Mouse (Mus musculus): Measurements from ENCODE around the gene Pxt1. TPM values are rescaled to one million over a fixed set of nuclear protein-coding genes. Genes with fewer than 3 reads are reported as not detected.

The Pxt1 gene
- total and polyA plus RNA-seq, 2 experiments from 2014 or later, result not detected

- TF ChIP-seq CTCF (IDR thresholded peaks at IDR 0.05; ENCODE audit: low read depth), result no peak
- 0 out of 2 replicates have a peak, but pooled peaks cover 2% of the 10 kb centered on the region for H3K4me1 ChIP-seq (ENCODE audit: insufficient read depth)
- H3K27me3 ChIP-seq (ENCODE audit: insufficient read depth, low read length), result no peaks in the 10 kb centered on the region
- no peak overlapping the region for H3K4me3 ChIP-seq (ENCODE audit: low read depth, low read length)
- H3K36me3 ChIP-seq (ENCODE audit: insufficient read depth), result no peaks in the 10 kb centered on the region
- ATAC-seq (no peak), DNase-seq (no peak)
- 83% methylated on average over 6 of the region's 6 CpGs for WGBS
- no peak overlapping the region for H3K9ac ChIP-seq
- no peaks in the 10 kb centered on the region for H3K9me3 ChIP-seq (ENCODE audit: low read length)
- H3K27ac ChIP-seq (ENCODE audit: low read depth, low read length), result no peak overlapping the region
- H3K4me2 ChIP-seq (ENCODE audit: low read depth), result no peak overlapping the region
Observed at GRCm38 (mm10) chr17:28913940-28914339, 29.7 kb downstream of the Pxt1 start.

GRCm38 (mm10) chr17:28913200-28913599, 30.4 kb downstream of the Pxt1 start:
- TF ChIP-seq CTCF (IDR thresholded peaks at IDR 0.05; ENCODE audit: low read depth), result no peak
- H3K4me1 ChIP-seq (ENCODE audit: insufficient read depth), result 0 out of 2 replicates have a peak, but pooled peaks cover 7% of the 10 kb centered on the region
- no peak for DNase-seq
- ATAC-seq, result no peak
- no peaks in the 10 kb centered on the region for H3K27me3 ChIP-seq (ENCODE audit: insufficient read depth, low read length)
- no peak overlapping the region for H3K27ac ChIP-seq (ENCODE audit: low read depth, low read length)
- no peaks in the 10 kb centered on the region for H3K9me3 ChIP-seq (ENCODE audit: low read length)
- H3K4me3 ChIP-seq (ENCODE audit: low read depth, low read length), result no peak overlapping the region
- H3K36me3 ChIP-seq (ENCODE audit: insufficient read depth), result no peaks in the 10 kb centered on the region
- no peak overlapping the region for H3K4me2 ChIP-seq (ENCODE audit: low read depth)
- H3K9ac ChIP-seq, result no peak overlapping the region
- WGBS, result 66% methylated on average over 5 of the region's 5 CpGs

GRCm38 (mm10) chr17:28910139-28910538, 33.5 kb downstream of the Pxt1 start:
- no peak for DNase-seq
- Histone ChIP-seq H3K4me1 (ENCODE audit: insufficient read depth) (peaks cover 14% of the 10 kb centered on the region; the same call in 1 of the 2 replicates), H3K4me3 (ENCODE audit: low read depth, low read length) (no peak overlapping the region), H3K27ac (ENCODE audit: low read depth, low read length) (no peak overlapping the region), H3K36me3 (ENCODE audit: insufficient read depth) (no peaks in the 10 kb centered on the region), H3K9ac (no peak overlapping the region), H3K9me3 (ENCODE audit: low read length) (no peaks in the 10 kb centered on the region), H3K4me2 (ENCODE audit: low read depth) (no peak overlapping the region), H3K27me3 (ENCODE audit: insufficient read depth, low read length) (no peaks in the 10 kb centered on the region)
- ATAC-seq, result no peak
- WGBS, result 32% methylated on average over 7 of the region's 7 CpGs
- TF ChIP-seq CTCF (IDR thresholded peaks at IDR 0.05; ENCODE audit: low read depth), result 0 out of 2 replicates have a peak, but pooled peaks have one; percentile 14

- Histone ChIP-seq H3K27me3 (ENCODE audit: insufficient read depth, low read length) (no peaks in the 10 kb centered on the region), H3K36me3 (ENCODE audit: insufficient read depth) (no peaks in the 10 kb centered on the region), H3K4me3 (ENCODE audit: low read depth, low read length) (no peak overlapping the region), H3K9me3 (ENCODE audit: low read length) (no peaks in the 10 kb centered on the region), H3K4me2 (ENCODE audit: low read depth) (peak overlapping the region; percentile 4), H3K9ac (no peak overlapping the region), H3K4me1 (ENCODE audit: insufficient read depth) (peaks cover 22% of the 10 kb centered on the region; the same call in 1 of the 2 replicates), H3K27ac (ENCODE audit: low read depth, low read length) (no peak overlapping the region)
- DNase-seq (peak; percentile 53), ATAC-seq (no peak)
- WGBS, result 15% methylated on average over 29 of the region's 29 CpGs
- peak; percentile 66 for TF ChIP-seq CTCF (IDR thresholded peaks at IDR 0.05; ENCODE audit: low read depth)
Observed at GRCm38 (mm10) chr17:28909252-28909941, 34.2 kb downstream of the Pxt1 start.

- peaks cover 23% of the 10 kb centered on the region; the same call in 1 of the 2 replicates for H3K4me1 ChIP-seq (ENCODE audit: insufficient read depth)
- WGBS, result 32% methylated on average over 7 of the region's 7 CpGs
- no peaks in the 10 kb centered on the region for H3K9me3 ChIP-seq (ENCODE audit: low read length)
- no peak overlapping the region for H3K4me3 ChIP-seq (ENCODE audit: low read depth, low read length)
- peak overlapping the region; percentile 62; the same call in 1 of the 2 replicates for H3K27ac ChIP-seq (ENCODE audit: low read depth, low read length)
- no peak for TF ChIP-seq CTCF (IDR thresholded peaks at IDR 0.05; ENCODE audit: low read depth)
- no peak overlapping the region for H3K9ac ChIP-seq
- no peaks in the 10 kb centered on the region for H3K27me3 ChIP-seq (ENCODE audit: insufficient read depth, low read length)
- DNase-seq (peak; percentile 84), ATAC-seq (peak; percentile 65)
- no peak overlapping the region for H3K4me2 ChIP-seq (ENCODE audit: low read depth)
- no peaks in the 10 kb centered on the region for H3K36me3 ChIP-seq (ENCODE audit: insufficient read depth)
Observed at GRCm38 (mm10) chr17:28907959-28908358, 35.7 kb downstream of the Pxt1 start.

GRCm38 (mm10) chr17:28905377-28905916, 38.2 kb downstream of the Pxt1 start:
- Histone ChIP-seq H3K27me3 (ENCODE audit: insufficient read depth, low read length) (no peaks in the 10 kb centered on the region), H3K27ac (ENCODE audit: low read depth, low read length) (peak overlapping the region; percentile 87), H3K4me3 (ENCODE audit: low read depth, low read length) (no peak overlapping the region), H3K4me1 (ENCODE audit: insufficient read depth) (peaks cover 23% of the 10 kb centered on the region; the same call in 1 of the 2 replicates), H3K9me3 (ENCODE audit: low read length) (no peaks in the 10 kb centered on the region), H3K9ac (no peak overlapping the region), H3K36me3 (ENCODE audit: insufficient read depth) (no peaks in the 10 kb centered on the region), H3K4me2 (ENCODE audit: low read depth) (no peak overlapping the region)
- WGBS, result 68% methylated on average over 13 of the region's 13 CpGs
- no peak for TF ChIP-seq CTCF (IDR thresholded peaks at IDR 0.05; ENCODE audit: low read depth)
- DNase-seq (peak; percentile 24), ATAC-seq (peak; percentile 12; the same call in 1 of the 2 replicates)
